Mouse (Mus musculus) heart, postnatal 14 days (tissue): ENCODE data around the gene Ugt1a1. TPM values are rescaled to one million over a fixed set of nuclear protein-coding genes. Genes with fewer than 3 reads are reported as not detected.

Source experiments
- DNase-seq, 2 experiments: peaks; one replicate each; pipeline ENCODE4 v3.0.0; 2021 to 2022
- intact Hi-C: fragments of 180-260 bp; cut with DNase I; formaldehyde crosslinking; loops from one replicate; pipeline ENCODE4 v1.15.1; 2025
- total RNA-seq, 2 experiments: library from RNA; stranded (reverse); gene quantifications; 2 replicates each; pipeline ENCODE4 v1.2.3; 2021

Gene Ugt1a1
- total RNA-seq, 2 experiments from 2014 or later, result not detected

DNA sequence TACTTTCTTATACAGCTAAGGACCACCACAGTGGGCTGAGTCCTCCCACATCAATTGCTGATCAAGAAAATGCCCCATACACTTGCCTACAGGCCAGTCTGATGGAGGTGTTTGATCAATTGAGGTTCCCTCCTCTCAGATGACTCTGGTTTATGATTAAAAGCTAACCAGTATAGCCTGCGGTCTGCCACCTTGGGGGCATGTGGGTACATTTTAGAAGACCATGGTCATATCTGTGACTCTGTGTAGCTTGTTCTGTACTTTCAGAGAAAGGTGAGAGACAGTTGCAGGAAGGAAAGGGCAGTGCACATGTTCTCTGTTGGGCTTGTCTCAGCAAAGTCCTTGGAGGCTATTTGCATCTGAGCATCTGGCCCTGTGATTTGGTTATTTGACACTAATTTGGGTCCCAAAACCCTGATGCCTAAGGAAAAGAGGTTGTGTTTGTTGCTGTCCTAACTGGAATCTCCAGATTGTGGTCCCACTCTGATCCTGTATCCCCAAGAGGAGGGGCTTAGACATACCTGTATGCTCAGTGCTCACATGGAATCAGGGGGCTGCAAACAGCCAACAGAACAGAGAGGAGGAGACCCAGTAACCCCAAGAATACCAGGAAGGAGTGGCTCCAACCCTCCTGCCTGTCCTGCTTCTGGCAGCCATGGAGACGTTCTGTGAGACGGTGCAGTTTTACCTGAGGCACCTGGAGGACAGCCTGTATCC is 21.1 kb downstream of the Ugt1a1 start:
- intact Hi-C loops, result no loop called here
- DNase-seq, result no peak

DNA sequence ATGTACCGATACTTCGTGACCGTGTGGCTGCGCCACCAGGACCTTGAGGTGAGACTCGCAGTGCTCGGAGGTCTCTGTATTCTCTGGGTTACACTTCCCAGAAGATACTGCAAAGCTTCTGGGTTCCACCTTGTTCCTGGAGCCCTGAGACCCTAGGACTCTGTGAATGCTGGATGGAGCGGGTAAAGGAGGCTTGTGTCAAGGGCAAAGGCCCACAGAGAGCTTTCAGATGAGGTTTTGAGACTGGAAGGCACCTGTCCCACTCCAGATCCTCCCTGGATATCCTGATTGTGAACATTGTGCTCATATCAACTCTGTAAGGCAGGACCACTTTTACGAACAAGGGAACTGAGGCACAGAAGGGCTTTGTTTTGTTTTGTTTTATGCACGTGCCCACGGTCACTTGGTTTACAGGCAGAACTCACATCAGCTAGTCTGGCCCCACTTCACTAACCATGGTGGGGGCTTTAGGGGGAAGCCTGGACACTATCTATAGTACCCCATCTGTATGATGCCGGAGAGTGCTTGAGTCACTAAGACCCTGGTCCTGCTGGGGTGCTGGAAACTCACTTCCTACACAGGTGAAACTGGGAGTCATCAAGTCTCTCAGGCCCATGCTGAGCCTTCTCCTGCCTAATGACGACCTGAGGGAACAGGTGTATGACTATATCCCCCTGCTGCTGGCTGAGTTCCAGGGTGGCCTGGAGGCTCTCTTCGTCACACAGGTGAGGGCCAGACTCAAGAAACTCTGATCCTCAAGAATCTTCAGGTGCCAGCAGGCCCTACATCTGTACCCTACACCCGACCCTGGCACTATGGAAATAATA is 21.9 kb downstream of the Ugt1a1 start:
- no peak for DNase-seq

DNA sequence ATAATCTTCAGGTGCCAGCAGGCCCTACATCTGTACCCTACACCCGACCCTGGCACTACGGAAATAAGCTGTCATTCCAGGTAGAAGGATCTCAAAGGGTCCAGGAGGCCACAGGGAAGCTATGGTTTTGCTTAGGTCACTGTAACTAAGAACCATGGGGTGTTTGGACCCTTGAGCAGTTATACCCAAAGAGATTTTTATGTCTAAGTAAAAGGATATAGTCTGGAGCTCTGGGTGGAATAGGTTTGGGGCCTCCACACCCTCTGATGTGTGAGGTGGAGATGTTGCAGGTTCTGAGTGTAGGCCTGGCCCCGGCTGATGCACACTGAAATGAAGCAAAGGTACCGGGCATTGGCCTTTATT is 22.5 kb downstream of the Ugt1a1 start:
- intact Hi-C loops, result no loop called here
- no peak for DNase-seq

More for the DNA sequence above, 21.9 kb downstream of the Ugt1a1 start:
- intact Hi-C loops, result no loop called here

DNA sequence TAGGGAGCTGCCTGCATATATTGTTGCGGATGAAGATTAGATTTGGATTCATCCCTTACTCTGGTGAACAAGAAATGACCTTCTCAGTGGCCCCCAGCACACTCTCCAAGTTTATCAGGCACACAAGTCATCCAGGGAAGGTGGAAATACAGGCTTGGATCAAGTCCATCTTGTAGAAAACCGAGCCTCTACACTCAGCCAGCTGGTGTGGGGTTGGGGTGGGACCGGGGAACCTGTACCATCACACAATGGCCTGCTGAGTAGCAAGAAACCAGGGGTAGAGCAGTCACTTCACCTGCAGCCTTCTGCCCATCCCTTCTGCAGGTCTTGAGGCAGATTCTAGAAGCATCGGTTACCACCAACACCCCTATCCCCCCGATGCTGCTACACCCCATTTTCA is 22.9 kb downstream of the Ugt1a1 start:
- no peak for DNase-seq
- intact Hi-C loops, result no loop called here

DNA sequence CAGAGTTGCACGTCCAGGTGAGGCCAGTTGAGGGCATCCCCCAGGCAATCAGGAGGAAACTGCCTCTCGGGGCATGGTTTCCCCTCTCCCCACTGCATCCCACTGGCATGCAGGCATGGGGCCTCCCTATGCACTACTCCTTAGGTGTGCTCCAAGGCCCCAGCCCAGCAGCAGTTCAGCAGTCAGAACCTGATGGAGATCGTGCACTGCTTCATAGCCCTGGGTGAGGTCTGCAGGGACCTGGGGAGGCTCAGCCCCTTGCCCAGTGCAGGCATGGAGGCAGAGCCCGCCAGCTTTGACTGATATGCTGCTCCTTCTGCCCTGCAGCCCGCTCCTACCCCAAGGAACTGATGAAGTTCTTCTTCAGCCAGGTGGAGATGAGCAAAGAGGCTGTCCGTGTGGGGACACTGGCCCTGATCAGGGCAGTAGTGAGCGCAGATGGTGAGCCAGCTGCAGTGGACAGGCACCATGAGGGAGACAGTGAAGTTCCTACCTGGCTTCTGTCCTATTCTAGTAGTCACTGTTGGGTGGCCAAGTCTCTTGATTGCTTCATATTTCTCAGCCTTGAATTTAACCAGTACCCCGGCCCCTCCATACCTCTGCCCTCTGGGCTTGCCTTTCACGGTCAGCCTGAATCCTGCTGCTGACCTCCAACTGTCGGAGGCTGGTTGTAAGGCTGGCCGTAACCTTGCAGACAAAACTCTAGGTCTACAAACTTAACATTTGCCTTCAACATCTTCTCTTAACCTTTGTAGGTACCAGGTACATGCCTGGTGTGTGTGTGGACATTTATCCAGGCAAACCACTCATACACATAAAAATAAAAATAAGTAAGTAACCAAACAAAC is 23.5 kb downstream of the Ugt1a1 start:
- intact Hi-C loops, result no loop called here
- no peak for DNase-seq

DNA sequence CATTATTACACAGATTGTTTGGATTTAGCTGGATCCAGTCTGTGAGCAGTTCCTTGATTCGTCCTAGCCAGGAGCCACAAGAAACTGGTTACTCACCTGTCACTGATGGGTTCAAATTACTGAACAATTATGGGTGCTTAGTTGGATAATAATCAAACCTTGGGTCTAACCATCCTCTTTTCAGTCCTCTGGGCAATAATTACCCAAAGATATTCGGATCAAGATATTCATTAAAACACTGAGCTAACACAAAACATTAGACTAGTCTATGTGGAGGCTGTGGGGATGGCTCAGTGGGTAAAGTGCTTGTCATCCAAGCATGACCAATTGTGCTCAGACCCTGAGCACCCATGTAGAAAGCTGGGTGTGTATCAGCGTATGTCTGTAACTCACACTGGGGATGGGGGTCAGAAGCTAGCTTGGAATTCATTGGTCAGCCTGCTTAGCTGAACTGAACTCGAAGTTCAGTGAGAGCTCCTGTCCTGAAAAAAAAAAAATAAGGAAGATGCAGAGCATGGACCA is 24.2 kb downstream of the Ugt1a1 start:
- no peak for DNase-seq
- intact Hi-C loops, result no loop called here

DNA sequence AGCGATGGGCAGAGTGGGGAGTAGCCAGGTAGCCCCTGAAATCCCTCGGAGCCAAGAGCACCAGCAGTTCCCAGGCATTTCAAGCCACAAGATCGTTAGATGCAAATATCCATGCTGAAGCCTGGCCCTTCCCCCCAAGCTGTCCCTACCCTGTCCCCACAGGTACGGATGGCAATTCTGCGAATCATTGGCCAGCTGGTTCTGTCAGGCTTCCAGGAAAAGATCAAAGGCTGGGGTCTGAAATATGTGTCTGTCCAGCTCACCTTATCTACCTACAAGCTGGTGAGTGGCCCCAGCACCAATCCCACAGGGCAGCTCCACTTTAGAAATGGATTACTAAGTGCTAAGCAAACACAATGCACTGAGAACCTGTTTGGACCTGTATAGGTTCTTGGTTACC is 25.6 kb downstream of the Ugt1a1 start:
- no peak for DNase-seq
- intact Hi-C loops, result no loop called here

DNA sequence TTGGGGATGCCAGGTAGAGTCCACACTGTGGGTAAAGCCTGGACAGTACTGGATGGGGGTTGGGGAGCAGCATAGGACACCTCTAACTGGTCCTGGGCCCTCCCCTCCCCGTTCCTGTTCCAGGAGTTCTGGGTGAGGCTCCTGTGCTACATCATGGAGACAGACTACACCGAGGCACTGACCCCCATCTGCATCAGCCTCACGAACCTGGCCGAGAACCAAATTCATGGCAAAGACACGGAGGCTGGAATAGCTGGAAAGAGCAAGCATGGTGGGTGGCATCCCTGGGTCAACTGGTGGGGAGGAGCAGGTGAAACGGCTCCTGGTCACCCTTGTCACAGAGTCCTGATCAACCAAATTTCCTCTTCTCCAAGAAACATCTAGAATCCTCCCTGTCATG is 27.0 kb downstream of the Ugt1a1 start:
- DNase-seq, result no peak
- intact Hi-C loops, result no loop called here

DNA sequence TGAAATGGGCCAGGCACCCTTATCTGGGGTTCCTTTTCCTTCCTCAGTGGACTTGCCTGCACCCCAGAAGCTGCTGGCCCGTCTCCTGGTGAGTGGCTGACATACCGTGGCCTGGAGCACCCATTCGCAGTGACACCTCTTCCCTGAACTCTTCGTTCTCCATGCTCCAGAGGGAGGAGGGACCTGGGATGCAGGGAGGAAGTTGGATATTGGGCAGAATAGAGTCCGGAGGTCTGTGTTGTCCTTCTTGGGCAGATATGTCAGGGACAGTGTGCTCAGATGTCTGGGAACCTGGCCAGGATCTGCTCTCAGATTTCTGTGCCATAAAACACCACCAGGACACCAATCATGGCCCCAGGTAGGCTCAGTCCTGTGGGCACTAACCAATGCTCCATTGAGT is 28.3 kb downstream of the Ugt1a1 start:
- DNase-seq, result no peak
- intact Hi-C loops, result no loop called here

DNA sequence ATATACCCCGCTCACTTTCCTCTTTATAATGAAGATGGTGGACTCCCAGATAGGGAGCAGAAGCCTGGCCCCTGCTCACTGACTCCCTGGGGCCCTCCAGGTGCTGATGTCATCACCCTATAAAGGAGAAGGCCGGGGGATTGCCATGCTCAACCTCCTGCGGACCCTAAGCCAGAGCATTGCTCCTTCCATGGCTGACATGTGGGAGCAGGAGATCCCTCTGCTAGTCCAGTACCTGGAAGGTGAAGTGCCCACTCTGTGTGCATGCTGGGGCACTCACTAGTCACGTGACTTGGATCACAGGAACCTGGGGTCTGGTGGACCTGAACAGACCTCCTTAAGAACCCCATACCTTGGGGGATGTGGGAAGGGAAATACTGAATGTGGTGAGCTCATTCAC is 28.8 kb downstream of the Ugt1a1 start:
- intact Hi-C loops, result no loop called here
- no peak for DNase-seq

DNA sequence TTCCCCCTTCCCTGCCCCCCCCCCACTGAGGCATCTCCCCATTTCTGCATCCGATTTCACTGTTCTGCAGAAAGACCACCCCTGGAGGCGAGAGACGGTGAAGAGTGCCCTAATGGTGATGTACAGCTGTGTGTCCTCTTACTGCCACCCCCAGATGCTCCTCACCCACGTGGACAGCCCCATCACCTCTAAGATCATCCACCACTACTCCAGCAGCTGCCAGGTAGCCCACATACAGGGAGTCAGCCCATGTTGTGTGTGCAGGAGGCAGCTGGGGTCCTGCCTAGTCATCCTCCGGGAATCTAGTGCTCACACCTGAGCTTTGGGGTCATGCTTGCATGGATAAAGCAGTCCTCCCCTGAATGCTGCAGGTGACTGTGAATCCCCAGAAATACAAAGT is 32.1 kb downstream of the Ugt1a1 start:
- no peak for DNase-seq
- intact Hi-C loops, result no loop called here

DNA sequence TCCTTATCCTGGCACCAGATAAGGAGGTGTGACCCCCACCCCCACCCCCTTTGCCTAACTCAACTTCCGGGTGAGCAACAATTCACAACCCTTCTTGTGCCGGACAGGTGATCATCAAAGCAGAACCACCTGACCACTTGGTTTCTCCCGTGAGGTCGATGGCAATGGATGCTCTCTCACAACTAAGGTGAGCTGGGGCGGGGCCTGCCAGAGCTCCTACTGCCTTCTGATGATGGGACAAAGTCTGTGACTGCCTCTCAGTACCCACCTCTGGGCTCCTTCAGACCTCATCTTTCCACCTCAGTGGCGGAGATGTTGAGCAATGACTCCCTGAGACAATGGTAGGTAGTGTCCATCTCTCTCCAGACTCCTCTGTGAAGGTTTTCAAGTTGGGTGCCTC is 34.1 kb downstream of the Ugt1a1 start:
- intact Hi-C loops, result no loop called here
- DNase-seq, result no peak

DNA sequence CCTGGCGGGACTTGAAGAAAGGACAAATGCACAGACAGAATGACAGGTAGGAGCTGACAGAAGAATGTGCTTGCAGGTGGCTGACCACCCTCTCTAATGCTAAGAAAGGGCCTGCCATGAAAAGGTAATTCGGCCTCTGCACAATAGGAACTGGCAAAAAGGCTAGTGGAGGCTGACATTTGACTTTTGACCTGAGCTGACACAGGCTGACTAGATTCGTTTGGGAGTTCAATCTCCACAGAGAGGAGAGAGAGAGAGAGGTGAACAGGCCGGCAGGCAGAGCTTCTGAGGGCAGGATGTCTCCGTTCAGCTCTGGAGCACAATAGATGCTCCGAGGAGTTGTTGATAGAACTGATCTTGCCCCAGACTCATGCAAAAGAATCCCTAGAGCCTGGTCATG is 34.6 kb downstream of the Ugt1a1 start:
- intact Hi-C loops, result no loop called here

DNA sequence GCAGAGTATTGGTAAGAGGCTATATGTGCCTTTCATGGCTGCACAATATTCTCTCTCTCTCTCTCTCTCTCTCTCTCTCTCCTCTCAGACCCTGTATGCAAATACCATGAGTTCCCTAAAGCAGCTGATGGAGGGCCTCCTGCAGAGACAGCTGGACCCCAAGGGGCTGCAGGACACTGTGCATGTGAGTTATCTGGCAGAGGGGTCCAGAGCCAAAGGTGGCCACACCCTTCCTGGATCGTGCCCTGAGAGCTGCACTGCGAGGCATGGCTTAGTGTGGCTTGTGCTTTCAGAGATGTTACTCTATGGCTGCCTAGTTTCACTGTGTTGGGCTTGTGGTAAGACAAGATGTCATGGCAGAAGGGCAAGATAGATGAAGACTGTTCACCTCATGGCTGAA is 35.9 kb downstream of the Ugt1a1 start:
- intact Hi-C loops, result no loop called here
- peak in 1 of 2 experiments; percentile 10 for DNase-seq

More for the DNA sequence above, 34.6 kb downstream of the Ugt1a1 start:
- no peak for DNase-seq

DNA sequence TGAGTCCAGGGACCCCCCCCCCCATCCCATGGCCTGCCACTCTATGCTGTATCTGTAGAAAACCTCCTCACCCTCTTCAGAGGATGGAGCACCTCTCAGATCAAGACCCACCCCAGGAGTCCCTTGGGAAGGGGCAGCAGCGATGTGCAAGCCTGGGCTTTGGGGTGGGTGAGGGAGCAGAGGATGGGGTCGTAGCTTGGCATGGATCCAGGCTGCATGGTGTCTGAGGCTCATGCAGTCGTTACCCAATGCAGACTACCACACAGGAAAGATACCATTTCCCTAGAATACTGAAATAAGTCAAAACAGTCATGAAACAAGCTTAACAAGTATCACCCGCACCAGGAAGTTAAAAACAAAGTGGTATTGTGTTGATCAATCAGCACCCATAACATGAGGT is 36.9 kb downstream of the Ugt1a1 start:
- intact Hi-C loops, result no loop called here

DNA sequence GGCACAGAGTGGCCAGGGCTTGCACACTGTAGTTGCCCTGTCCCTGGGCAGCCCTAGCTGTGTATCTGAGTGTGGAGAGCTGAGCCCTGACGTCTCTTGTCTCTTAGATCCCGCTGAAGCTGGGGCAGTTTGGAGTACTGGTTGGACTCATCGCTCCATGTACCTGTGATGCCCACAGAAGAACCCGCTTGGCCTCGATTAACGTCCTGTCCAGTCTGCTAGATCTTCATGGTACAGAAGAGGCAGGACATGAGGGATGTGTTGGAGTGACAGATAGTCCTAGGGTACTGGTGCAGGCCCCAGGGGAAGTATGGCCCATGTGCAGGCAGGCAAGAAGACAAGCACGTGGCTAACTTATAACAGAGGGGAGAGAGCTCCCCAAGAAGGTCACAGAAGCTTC is 37.8 kb downstream of the Ugt1a1 start:
- intact Hi-C loops, result no loop called here
- DNase-seq, result no peak

More for the DNA sequence above, 36.9 kb downstream of the Ugt1a1 start:
- DNase-seq, result no peak

DNA sequence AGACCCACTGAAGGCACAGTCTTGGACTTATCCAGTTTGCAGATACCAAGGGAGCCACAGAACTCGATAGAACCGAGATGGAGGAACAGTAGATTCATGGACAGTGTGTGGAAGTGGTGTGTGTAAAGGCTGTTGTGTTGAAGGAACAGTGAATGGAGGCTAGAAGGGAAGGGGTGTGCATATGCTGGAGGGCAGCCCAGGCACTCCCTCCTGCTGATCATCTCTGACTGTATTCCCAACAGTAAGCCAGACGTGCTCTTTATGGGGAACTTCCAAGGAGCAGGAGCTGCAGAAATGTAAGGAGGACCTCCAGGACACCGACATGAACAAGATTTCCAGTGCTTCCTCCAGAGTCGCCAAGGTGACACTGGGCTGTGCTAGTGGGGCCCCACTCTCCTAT is 38.3 kb downstream of the Ugt1a1 start:
- DNase-seq, result no peak
- intact Hi-C loops, result no loop called here

DNA sequence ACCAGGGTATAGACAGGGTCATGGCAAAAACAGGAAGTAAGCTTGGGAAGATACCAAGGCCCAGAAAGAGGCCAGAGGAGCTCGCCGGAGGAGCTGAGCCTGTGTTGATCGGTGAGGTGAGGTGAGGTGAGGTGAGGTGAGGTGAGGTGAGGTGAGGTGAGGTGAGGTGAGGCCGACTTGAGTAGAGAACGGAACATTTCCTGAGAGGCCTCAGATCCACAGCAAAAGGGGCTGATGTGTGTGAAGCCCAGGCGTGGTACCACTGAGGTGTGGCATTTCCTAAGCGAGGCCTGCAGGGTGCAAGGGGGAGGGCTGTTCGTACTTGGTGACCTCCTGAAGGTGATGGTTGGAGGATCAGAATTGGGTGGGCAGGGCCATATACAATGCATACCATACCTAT is 41.3 kb downstream of the Ugt1a1 start:
- DNase-seq, result no peak
- intact Hi-C loops, result no loop called here

DNA sequence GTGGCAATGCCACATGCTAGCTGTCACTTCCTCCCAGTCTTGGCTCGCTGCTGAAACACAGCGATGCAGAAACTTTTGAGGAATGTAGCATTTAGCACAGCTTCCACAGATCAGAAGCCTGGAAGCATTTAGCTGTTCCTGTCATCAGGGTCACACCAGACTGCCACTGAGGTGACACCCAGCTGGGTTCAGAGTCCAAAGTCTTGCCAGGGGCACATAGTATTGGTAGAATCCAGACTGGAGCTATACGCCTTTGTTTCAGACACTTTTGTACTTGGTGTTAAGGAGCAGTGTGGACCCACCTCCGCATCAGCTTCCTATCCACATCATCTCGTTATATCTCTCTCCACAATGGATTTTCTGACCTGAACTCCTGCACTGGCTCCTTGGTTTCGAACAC is 41.8 kb downstream of the Ugt1a1 start:
- intact Hi-C loops, result no loop called here

DNA sequence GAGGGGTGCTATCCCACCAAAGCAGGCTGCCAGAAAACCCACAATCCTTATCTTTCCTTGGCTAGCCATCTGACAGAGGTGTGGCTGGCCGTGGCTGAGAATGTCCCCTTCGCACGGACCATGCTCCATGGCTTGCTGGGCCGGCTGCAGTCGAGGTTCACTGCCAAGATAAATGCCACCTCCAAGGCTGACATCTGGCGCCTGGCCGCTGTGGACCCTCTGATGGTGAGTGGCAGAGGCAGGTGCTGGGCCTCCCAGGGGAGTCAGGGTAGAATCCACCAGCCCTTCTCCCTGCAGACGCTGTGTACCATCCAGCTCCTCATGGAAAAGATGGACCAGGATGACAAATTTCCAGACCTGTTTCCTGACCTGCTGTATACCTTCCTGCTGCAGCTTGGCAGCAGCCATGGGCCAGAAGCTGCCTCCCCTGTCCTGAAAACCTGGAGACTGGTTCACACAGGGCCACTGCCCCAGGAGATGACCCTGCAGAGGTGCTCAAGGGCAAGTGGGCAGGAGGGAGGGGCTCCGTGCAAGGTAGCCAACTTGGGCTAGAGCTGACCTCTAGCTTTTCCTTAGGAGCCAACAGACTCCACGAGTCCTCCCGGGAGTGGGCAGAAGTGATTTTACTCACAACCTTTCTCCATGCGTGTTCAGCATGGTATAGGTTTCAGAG is 43.2 kb downstream of the Ugt1a1 start:
- intact Hi-C loops, result no loop called here
- no peak for DNase-seq

More for the DNA sequence above, 41.8 kb downstream of the Ugt1a1 start:
- DNase-seq, result no peak
